Mouse (Mus musculus) small intestine, adult 2 months (tissue): ENCODE measurements at regions not wholly inside any gene's neighbourhood (a gene's known extent, or its start where the extent isn't known, plus 50 kb on each side); places are given as distances from the start of the nearest gene placed in this dataset.

ENCODE experiments used
- CTCF ChIP-seq: fragments of 200-500 bp; IDR thresholded peaks from 2 replicates; pipeline ENCODE4 v1.5.1; 2012; ENCODE audit warnings: low read depth, mild to moderate bottlenecking, control low read depth, inconsistent platforms, low read length, moderate library complexity, mixed read lengths; ENCODE audit not compliant: insufficient replicate concordance, insufficient read length; ENCODE audit errors: extremely low read depth
- POLR2A ChIP-seq: fragments of 200-500 bp; IDR thresholded peaks from 2 replicates; pipeline ENCODE4 v1.6.1; 2012; ENCODE audit warnings: low read depth, mild to moderate bottlenecking, control low read depth, inconsistent platforms, low read length, moderate library complexity

- TF ChIP-seq POLR2A = no peak
- no peak for TF ChIP-seq CTCF
Observed at GRCm38 (mm10) chr13:60319861-60320602, 142.9 kb upstream of the Gas1 start.
